In the genomic region with DNA sequence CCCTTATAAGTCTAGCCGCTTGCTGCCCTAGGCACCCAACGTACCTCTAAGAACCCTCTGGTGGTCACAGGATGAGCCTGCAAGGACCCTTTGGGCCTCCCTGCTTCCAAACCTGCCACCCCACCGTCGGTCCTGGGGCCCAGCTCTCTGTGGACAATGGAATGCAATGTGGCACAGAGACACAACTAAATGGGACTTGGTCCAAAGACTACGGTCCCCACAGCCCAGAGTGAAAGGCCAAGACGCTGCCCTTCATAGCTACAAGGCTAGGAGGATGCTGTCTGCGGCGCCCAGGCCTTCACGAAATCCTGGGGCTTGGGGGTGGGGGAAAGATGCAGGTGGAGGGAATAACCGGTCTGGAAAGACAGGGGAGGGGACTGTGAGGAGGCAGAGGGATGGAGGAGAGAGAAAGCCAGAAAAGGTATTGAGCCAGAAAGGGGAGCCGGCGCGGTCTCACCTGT, we compare ENCODE assay signal across 8 mouse cellular contexts. TPM values are rescaled to one million over a fixed set of nuclear protein-coding genes. Genes with fewer than 3 reads are reported as not detected.
A peak's percentile ranks its signal among the peaks of the same experiment; 100 is the strongest.
DNase-seq lines count a peak whose midpoint lies in the region; ATAC-seq and TF ChIP-seq lines count a peak whose summit lies in the region.

No protein-coding gene starts in this region.

- peak; percentile 4 for ATAC-seq in hindbrain, postnatal 0 days

- peak overlapping the region; percentile 53 for H3K4me3 ChIP-seq in hindbrain, postnatal 0 days (ENCODE audit: low read length)

- WGBS in hindbrain, postnatal 0 days, result 4% methylated on average over 13 of the region's 13 CpGs

- no peaks in the 10 kb centered on the region for H3K27me3 ChIP-seq in hindbrain, postnatal 0 days (ENCODE audit: insufficient read depth, low read length)

- DNase-seq in heart, adult 11 months, result peak; percentile 91
- no peak for DNase-seq in heart, adult 18-20 months
- peak; percentile 47 for DNase-seq in right cerebral cortex, postnatal 4 days
- no peak for DNase-seq in right cerebral cortex, postnatal 36 days (ENCODE audit: low spot score in 2 of 2)
- peak; percentile 65 for DNase-seq in hindbrain, postnatal 0 days (ENCODE audit: low spot score)
- peak; percentile 44 for DNase-seq in neural tube, embryonic 10.5 days (ENCODE audit: extremely low spot score, low spot score)
- DNase-seq in gastrocnemius, postnatal 25 days, result no peak
- DNase-seq in thymus, postnatal 0 days (ENCODE audit: low spot score), result no peak

- H3K9ac ChIP-seq in hindbrain, postnatal 0 days (replicated peaks; ENCODE audit: low read length), result peak overlapping the region; percentile 71

- peaks cover 12% of the 10 kb centered on the region; the same call in 1 of the 2 replicates for H3K4me1 ChIP-seq in hindbrain, postnatal 0 days (ENCODE audit: insufficient read depth, low read length)

- no peaks in the 10 kb centered on the region for H3K9me3 ChIP-seq in hindbrain, postnatal 0 days (ENCODE audit: low read length)

- H3K27ac ChIP-seq in hindbrain, postnatal 0 days, result peak overlapping the region; percentile 97

- H3K36me3 ChIP-seq in hindbrain, postnatal 0 days (ENCODE audit: insufficient read depth, low read length), result 0 out of 2 replicates have a peak, but pooled peaks cover 6% of the 10 kb centered on the region

- peak overlapping the region; percentile 77 for H3K4me2 ChIP-seq in hindbrain, postnatal 0 days (ENCODE audit: low read depth, low read length)

- TF ChIP-seq CTCF in hindbrain, postnatal 0 days (IDR thresholded peaks at IDR 0.05; ENCODE audit: low read depth), result peak; percentile 59

RNA-seq across cellular contexts. Expression of gene Nacad, which starts 0.8 kb away (rescaled TPM):
- 1 to 10 TPM in 1 of 2 experiments, under 1 TPM in 1; 0.62 to 1.2 TPM for total RNA-seq in heart, adult 18-20 months (2021)
- total RNA-seq in hindbrain, postnatal 0 days (2014; rRNA removed), result 84.0 and 84.9 TPM in 2 replicates
- 54.7 and 56.7 TPM in 2 replicates for polyA plus RNA-seq in hindbrain, postnatal 0 days (2015; fragmentation: Nextera tagmentation; extraction: Ambion mirVana)
- total RNA-seq in gastrocnemius, postnatal 25 days (2021), result under 1 TPM; 0.32 to 0.41 TPM
- 0.26 and 0.33 TPM in 2 replicates for polyA plus RNA-seq in thymus, postnatal 0 days (2015; fragmentation: Nextera tagmentation; extraction: Ambion mirVana)

RNA-seq across cellular contexts. Expression of gene Tbrg4, which starts 20.8 kb away (rescaled TPM):
- total RNA-seq in heart, adult 18-20 months (2021), result 100 to 1,000 TPM; 103 to 107 TPM
- total RNA-seq in hindbrain, postnatal 0 days (2014; rRNA removed), result 44.0 and 53.5 TPM in 2 replicates
- 31.3 and 34.7 TPM in 2 replicates for polyA plus RNA-seq in hindbrain, postnatal 0 days (2015; fragmentation: Nextera tagmentation; extraction: Ambion mirVana)
- 10 to 100 TPM; 67.6 to 72.3 TPM for total RNA-seq in gastrocnemius, postnatal 25 days (2021)
- 41.6 and 43.4 TPM in 2 replicates for polyA plus RNA-seq in thymus, postnatal 0 days (2015; fragmentation: Nextera tagmentation; extraction: Ambion mirVana)

RNA-seq across cellular contexts. Expression of gene Wap, which starts 33.4 kb away (rescaled TPM):
- not detected for total RNA-seq in heart, adult 18-20 months (2021)
- not detected in 2 replicates for total RNA-seq in hindbrain, postnatal 0 days (2014; rRNA removed)
- not detected in 2 replicates for polyA plus RNA-seq in hindbrain, postnatal 0 days (2015; fragmentation: Nextera tagmentation; extraction: Ambion mirVana)
- not detected for total RNA-seq in gastrocnemius, postnatal 25 days (2021)
- polyA plus RNA-seq in thymus, postnatal 0 days (2015; fragmentation: Nextera tagmentation; extraction: Ambion mirVana), result 0.29 and 0.53 TPM in 2 replicates

RNA-seq across cellular contexts. Expression of gene Ramp3, which starts 53.3 kb away (rescaled TPM):
- total RNA-seq in heart, adult 18-20 months (2021), result 1 to 10 TPM; 7.6 to 7.9 TPM
- 27.7 and 29.3 TPM in 2 replicates for total RNA-seq in hindbrain, postnatal 0 days (2014; rRNA removed)
- 23.9 and 24.2 TPM in 2 replicates for polyA plus RNA-seq in hindbrain, postnatal 0 days (2015; fragmentation: Nextera tagmentation; extraction: Ambion mirVana)
- total RNA-seq in gastrocnemius, postnatal 25 days (2021), result under 1 TPM; 0.29 to 0.72 TPM
- polyA plus RNA-seq in thymus, postnatal 0 days (2015; fragmentation: Nextera tagmentation; extraction: Ambion mirVana), result 14.8 and 18.4 TPM in 2 replicates

RNA-seq across cellular contexts. Expression of gene Ccm2, which starts 58.4 kb away (rescaled TPM):
- total RNA-seq in heart, adult 18-20 months (2021), result 10 to 100 TPM; 24.7 to 26.0 TPM
- total RNA-seq in hindbrain, postnatal 0 days (2014; rRNA removed), result 62.8 and 77.5 TPM in 2 replicates
- polyA plus RNA-seq in hindbrain, postnatal 0 days (2015; fragmentation: Nextera tagmentation; extraction: Ambion mirVana), result 74.1 and 80.2 TPM in 2 replicates
- 10 to 100 TPM; 20.1 to 20.8 TPM for total RNA-seq in gastrocnemius, postnatal 25 days (2021)
- 189 and 190 TPM in 2 replicates for polyA plus RNA-seq in thymus, postnatal 0 days (2015; fragmentation: Nextera tagmentation; extraction: Ambion mirVana)

Comparison
In these comparisons a context has a peak if more than half of its experiments do, and no peak if none do; other contexts are left out.
1. DNase-seq: peak in heart, adult 11 months (single experiment), right cerebral cortex, postnatal 4 days (single experiment), hindbrain, postnatal 0 days (single experiment) and neural tube, embryonic 10.5 days (single experiment); none in heart, adult 18-20 months (0 of 2), right cerebral cortex, postnatal 36 days (0 of 2), gastrocnemius, postnatal 25 days (single experiment) and thymus, postnatal 0 days (single experiment).
2. RNA of gene Nacad, which starts 0.8 kb away (total RNA-seq): 84.0 to 84.9 TPM in hindbrain, postnatal 0 days; 0.62 to 1.2 TPM in heart, adult 18-20 months and 0.32 to 0.41 TPM in gastrocnemius, postnatal 25 days; every median in the first group is over 10 times any median in the second.